Mouse (Mus musculus): Measurements from ENCODE around the gene Dlx1.

- TF ChIP-seq HCFC1 (IDR thresholded peaks at IDR 0.05; ENCODE audit: borderline replicate concordance, insufficient read depth, low read length) (no peak), MAFK (IDR thresholded peaks at IDR 0.05; ENCODE audit: insufficient read depth, low read depth, low read length) (no peak)
These were observed 3.2 kb downstream of the Dlx1 start for GRCm38 (mm10) chr2:71531124-71531590.
